Mouse (Mus musculus): ENCODE data around the gene Zfp759. TPM values are rescaled to one million over a fixed set of nuclear protein-coding genes. Genes with fewer than 3 reads are reported as not detected.
"Not testable (repeated sequence)": the region's sequence is repeated elsewhere in the genome, so short reads cannot be mapped to it uniquely, and the experiment has no call there.

The Zfp759 gene
- polyA plus RNA-seq (2021): 4.9 TPM

DNA sequence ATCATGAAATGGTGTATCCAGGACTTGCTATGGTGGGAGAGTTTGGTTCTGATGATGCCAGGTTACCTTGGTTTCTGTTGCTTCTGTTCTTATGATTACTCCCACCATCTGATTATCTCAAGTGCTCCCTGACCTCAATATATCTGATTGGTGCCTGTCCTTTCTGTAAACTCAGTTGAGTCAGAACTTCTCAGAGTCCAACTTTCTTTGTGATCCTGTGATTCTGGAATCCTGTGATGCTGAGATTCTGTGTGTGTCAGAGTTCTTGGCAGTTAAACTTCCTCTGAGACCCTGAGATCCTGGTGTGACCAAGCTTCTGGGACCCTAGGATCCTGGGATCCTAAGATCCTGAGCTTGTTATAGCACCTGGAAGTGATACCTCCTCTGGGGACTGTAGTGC, at the start of gene Zfp759:
Zfp759 (plus strand) TSS at position 301 of the 400 bp plus-strand sequence.
- DNase-seq (ENCODE audit: low read depth, low spot score); ATAC-seq; H3K27me3 ChIP-seq; CTCF ChIA-PET; in situ Hi-C loops (cut with MboI; ENCODE audit: low pct_unique_long_range_greater_than_20kb); POLR2A ChIA-PET: not testable (repeated sequence)

DNA sequence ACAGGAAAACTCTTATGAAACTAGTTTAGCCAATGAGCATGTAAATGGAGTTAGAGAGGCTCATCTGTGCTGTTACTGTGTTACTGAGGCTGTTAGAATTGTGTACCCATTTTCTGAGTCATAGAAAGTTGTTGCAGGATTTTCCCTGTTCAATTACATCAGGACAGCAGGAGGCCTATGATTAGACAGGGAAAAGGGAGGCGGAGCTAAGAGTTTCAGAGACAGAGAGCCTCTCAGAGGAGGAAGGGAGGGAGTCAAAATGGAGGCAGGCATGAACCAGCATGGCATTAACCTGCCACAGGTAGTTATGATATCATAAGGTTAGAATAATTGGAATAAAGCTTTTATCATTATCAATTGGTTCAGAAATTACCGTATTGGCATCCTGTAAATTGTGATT, 48.7 kb upstream of the Zfp759 start:
- ATAC-seq: no peak
- ChIA-PET POLR2A (no interaction called here), CTCF (no interaction called here)
- no peak for TF ChIP-seq CTCF (IDR thresholded peaks at IDR 0.05)
- in situ Hi-C loops (cut with MboI; ENCODE audit: low pct_unique_long_range_greater_than_20kb): no loop called here
- no peak for DNase-seq (ENCODE audit: low read depth, low spot score)
- no peaks in the 10 kb centered on the region for H3K27me3 ChIP-seq

DNA sequence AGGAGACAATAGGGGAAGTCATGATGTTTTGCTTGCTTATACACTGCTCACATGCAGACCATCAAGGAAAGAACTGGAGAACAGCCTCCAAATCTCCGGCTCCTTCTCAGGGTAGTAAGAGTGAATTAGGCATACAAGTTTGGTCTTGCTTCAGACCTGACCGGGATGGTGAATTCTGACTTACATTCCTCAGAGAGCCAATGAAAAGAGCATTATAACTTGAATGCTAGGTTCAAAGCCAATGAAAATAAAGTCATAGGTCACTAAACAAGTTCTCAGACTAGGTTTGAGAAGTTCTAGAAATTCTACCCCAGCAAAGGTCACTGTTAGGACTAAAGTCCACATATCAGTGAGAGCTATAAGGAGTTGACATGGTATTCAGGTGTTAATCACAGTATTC, 44.2 kb upstream of the Zfp759 start:
- no peaks in the 10 kb centered on the region for H3K27me3 ChIP-seq
- no peak for ATAC-seq
- ChIA-PET POLR2A (no interaction called here), CTCF (interaction anchor here (0.9 to 1.8 kb wide), 2 partner anchors 10 to 32 kb away, joined by 4 to 5 read pairs; partner anchors contain the start of gene Gm28557)
- no peak for DNase-seq (ENCODE audit: low read depth, low spot score)
- no peak for TF ChIP-seq CTCF (IDR thresholded peaks at IDR 0.05)
- in situ Hi-C loops (cut with MboI; ENCODE audit: low pct_unique_long_range_greater_than_20kb): no loop called here

DNA sequence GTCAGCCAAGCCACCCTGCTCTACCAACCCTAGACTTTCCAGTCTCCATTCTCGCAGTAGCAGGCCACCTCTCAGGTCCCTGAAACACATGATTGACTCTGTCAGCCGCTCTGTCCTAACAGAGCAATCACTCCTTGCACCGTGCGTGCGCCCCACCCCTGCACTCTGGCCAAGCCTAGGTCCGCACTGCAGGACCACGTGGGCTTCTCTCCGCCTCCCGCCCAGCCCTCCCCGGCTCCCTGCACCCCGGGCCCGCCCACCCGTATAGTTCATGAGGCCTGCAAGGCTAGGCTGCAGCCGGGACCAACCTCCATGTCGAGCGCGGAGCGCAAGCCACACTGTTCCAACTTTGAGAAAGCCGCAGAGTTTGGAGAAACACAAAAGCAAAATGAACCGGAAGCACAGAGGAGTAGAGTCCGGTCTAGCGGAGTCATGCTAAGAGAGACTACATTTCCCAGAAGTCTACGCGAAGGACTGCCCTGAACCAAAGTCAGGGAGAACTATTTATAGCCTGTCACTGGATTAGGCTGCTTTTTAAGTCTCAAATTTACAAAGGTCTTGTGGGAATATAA, 40.2 kb upstream of the Zfp759 start:
- ChIA-PET POLR2A (no interaction called here), CTCF (no interaction called here)
- H3K27me3 ChIP-seq: no peaks in the 10 kb centered on the region
- DNase-seq (ENCODE audit: low read depth, low spot score) (peak; percentile 31), ATAC-seq (peak; percentile 98)
- no peak for TF ChIP-seq CTCF (IDR thresholded peaks at IDR 0.05)
- in situ Hi-C loops (cut with MboI; ENCODE audit: low pct_unique_long_range_greater_than_20kb): loop anchor here (10.0 kb wide), 1 partner anchor 176 kb away; the partner anchor contains the start of gene Gm10767

DNA sequence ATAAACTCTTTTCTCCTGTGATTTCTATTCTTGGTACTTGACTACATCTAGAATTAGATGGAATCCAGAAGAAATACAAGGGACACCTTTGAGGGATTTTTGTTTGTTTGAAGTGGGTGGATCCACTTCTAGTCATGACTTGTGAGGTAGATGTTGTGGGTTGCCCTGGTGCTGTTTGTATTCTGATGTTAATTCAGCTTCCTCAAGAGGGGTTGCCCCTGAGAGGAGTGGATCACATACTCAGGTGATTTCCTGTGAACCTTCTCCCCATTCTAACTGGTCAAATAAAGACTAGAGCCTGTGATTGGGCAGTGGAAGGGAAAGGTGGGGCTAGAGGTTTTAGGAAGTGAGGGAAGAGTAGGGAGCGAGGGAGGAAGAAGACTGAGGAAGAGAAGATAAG, 39.5 kb upstream of the Zfp759 start:
- ChIA-PET POLR2A (no interaction called here), CTCF (no interaction called here)
- DNase-seq (ENCODE audit: low read depth, low spot score): no peak
- no peak for TF ChIP-seq CTCF (IDR thresholded peaks at IDR 0.05)
- in situ Hi-C loops (cut with MboI; ENCODE audit: low pct_unique_long_range_greater_than_20kb): loop anchor here (10.0 kb wide), 1 partner anchor 177 kb away; the partner anchor contains the start of gene Gm10767
- H3K27me3 ChIP-seq: no peaks in the 10 kb centered on the region
- no peak for ATAC-seq

DNA sequence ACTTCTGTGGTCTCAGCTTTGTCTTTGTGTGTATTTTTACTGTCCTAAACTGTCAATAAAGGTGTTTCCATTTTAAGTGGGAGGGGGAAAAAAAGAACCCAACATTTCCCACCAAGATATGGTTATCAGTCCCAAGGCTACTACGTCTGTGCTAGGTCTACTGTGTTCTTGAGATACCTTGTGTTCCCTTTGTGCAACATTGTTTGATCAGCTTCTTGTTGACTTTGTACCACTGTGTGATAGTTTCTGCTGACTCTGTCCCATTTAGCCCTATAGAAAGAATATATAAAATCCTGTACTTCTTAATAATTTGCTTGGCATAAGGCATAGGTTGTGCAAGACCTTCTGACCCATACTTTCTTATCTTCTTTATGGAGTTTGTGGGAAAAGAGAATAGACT, 31.3 kb upstream of the Zfp759 start:
- ATAC-seq (no peak), DNase-seq (ENCODE audit: low read depth, low spot score) (no peak)
- no peaks in the 10 kb centered on the region for H3K27me3 ChIP-seq
- no peak for TF ChIP-seq CTCF (IDR thresholded peaks at IDR 0.05)
- in situ Hi-C loops (cut with MboI; ENCODE audit: low pct_unique_long_range_greater_than_20kb): no loop called here
- ChIA-PET CTCF (no interaction called here), POLR2A (no interaction called here)

DNA sequence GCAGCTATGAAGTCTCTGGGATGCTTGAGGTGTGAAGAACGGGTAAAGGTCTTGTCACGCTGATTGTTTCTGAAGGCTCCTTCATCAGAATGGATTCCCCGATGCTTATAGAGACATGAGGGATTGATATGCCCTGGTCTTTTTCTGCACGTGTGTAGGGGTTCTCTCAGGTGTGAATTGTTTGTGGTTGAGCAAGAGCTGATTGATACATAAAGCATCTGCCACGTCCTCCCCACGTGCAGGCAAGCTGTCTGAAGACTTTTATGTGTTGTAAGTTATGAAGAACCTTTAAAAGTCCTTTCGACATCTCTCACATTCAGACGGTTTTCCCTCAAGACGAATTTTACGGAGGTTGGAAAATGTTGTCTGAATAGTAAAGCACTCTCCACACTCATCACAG, 23.6 kb upstream of the Zfp759 start, which contains the start of gene Zfp708:
Zfp708 (minus strand) TSS at position 101 of the 400 bp plus-strand sequence.
- ChIA-PET POLR2A (no interaction called here), CTCF (interaction anchor here (1.4 kb wide), 1 partner anchor 19 kb away, joined by 4 read pairs; no protein-coding TSS in a partner anchor)
- no peak for ATAC-seq
- no peaks in the 10 kb centered on the region for H3K27me3 ChIP-seq
- in situ Hi-C loops (cut with MboI; ENCODE audit: low pct_unique_long_range_greater_than_20kb): no loop called here
- no peak for TF ChIP-seq CTCF (IDR thresholded peaks at IDR 0.05)
- DNase-seq (ENCODE audit: low read depth, low spot score): no peak

DNA sequence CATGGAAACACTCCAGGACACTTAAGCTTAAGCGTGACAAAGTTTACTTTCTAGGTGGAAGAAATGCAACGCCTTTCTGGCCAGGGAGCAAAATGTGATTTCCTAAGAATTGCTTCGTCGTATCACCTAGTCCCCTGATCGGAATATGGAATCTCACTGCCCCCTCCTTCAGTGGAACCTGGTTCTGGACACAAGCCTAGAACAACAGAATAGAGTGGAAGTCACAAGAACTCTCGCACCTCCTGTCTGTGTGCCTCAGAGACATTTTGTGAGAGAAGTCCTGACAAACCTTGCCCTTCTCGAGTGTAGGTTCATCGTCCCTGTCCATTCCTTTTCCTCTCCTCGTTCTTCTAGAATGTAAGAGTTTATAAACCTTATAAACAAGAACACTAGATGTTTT, 13.8 kb upstream of the Zfp759 start:
- ChIA-PET CTCF (interaction anchor here (2.3 to 2.9 kb wide), 2 partner anchors 21 to 24 kb away, joined by 8 to 17 read pairs; no protein-coding TSS in a partner anchor), POLR2A (interaction anchor here (0.7 kb wide), 1 partner anchor 29 kb away, joined by 3 read pairs; no protein-coding TSS in a partner anchor)
- TF ChIP-seq CTCF (IDR thresholded peaks at IDR 0.05): no peak
- no peaks in the 10 kb centered on the region for H3K27me3 ChIP-seq
- no peak for DNase-seq (ENCODE audit: low read depth, low spot score)
- no peak for ATAC-seq
- in situ Hi-C loops (cut with MboI; ENCODE audit: low pct_unique_long_range_greater_than_20kb): loop anchor here (10.0 kb wide), 1 partner anchor 103 kb away; no protein-coding TSS in a partner anchor

DNA sequence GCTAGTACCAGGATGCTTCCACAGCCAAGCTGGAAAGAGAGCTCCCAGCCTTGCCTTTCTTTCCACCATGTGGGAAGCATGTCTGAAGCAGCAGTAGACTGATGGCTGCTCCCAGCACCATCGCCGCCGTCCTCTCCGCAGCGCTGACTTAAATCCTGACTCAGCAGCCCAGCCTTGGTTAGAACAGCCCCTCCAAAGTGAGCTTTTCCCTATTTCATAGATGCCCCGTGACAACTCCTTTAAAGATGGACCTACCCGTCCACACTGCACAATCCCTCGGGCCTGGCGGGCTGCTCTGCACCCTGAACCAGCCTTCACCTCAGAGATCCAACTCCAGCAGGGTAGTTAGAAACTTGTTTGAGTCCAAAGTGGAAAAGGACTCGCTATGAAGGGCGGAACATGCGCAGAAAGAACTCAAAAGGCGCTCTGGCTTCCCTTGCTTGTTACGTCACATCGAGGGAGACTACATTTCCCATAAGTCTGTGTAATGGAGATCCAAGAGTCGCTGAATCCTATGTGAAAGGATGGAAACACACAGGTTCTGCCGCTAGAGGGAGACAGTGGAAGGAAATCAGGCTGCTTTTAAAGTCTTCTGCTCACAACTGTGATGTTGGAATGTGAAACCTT, 13.2 kb upstream of the Zfp759 start, which contains the start of gene Gm28557:
Gm28557 (minus strand) TSS at position 411 of the 627 bp plus-strand sequence.
- ChIA-PET POLR2A (interaction anchor here (1.2 kb wide), 1 partner anchor 175 kb away, joined by 3 read pairs; no protein-coding TSS in a partner anchor), CTCF (interaction anchor here (1.0 to 2.9 kb wide), 7 partner anchors 8 to 42 kb away, joined by 3 to 17 read pairs (median 5); no protein-coding TSS in a partner anchor)
- DNase-seq (ENCODE audit: low read depth, low spot score) (peak; percentile 95), ATAC-seq (peak; percentile 96)
- no peaks in the 10 kb centered on the region for H3K27me3 ChIP-seq
- TF ChIP-seq CTCF (IDR thresholded peaks at IDR 0.05): peak; percentile 91
- in situ Hi-C loops (cut with MboI; ENCODE audit: low pct_unique_long_range_greater_than_20kb): loop anchor here (10.0 kb wide), 1 partner anchor 104 kb away; no protein-coding TSS in a partner anchor

DNA sequence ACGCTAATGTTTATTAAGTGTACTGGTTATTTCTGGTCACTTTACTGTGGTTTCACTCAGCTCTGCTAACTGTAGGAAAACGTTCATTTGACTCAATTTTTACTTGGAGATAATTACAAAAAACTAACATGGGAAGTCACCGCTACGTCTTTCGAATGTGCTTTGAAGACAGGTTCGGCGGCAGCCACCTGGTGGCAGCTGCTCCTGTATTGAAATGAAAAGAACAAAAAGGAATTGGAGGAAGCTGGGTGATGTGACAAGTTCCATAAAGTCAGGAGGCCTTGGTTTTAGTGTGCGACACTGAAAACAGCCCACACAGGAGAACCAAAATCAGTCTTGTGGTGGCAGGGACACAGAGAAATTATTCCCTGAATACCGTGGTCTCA, 12.6 kb upstream of the Zfp759 start:
- peak; percentile 72 for TF ChIP-seq CTCF (IDR thresholded peaks at IDR 0.05)
- H3K27me3 ChIP-seq: no peaks in the 10 kb centered on the region
- POLR2A ChIA-PET: interaction anchor here (1.2 kb wide), 1 partner anchor 174 kb away, joined by 3 read pairs; no protein-coding TSS in a partner anchor
- DNase-seq (ENCODE audit: low read depth, low spot score) (no peak), ATAC-seq (peak; percentile 75)
- in situ Hi-C loops (cut with MboI; ENCODE audit: low pct_unique_long_range_greater_than_20kb): loop anchor here (10.0 kb wide), 1 partner anchor 104 kb away; no protein-coding TSS in a partner anchor
- CTCF ChIA-PET: interaction anchor here (0.7 to 2.9 kb wide), 8 partner anchors 8 to 42 kb away, joined by 3 to 17 read pairs (median 4); no protein-coding TSS in a partner anchor

DNA sequence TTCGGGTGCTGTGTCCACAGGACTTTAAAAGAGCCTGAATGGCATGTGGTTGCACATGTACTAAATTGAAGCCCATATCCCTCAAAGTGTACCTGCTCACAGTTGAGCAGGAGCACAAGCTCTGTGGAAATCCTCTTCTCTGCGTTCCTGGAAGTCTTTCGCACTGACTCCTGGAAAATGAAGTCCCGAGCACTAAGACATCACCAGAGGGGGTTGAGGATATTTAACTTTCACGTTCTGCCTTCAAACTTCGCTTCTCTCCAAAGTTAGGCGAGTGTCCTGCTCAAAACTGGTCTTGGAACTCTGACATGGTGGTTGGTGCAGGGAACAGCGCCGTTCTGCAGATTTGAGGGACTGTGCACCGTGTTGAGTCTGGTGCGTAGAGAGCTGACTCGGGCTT, 9.4 kb upstream of the Zfp759 start:
- in situ Hi-C loops (cut with MboI; ENCODE audit: low pct_unique_long_range_greater_than_20kb): no loop called here
- POLR2A ChIA-PET: interaction anchor here (0.7 kb wide), 1 partner anchor 32 kb away, joined by 3 read pairs; no protein-coding TSS in a partner anchor
- no peaks in the 10 kb centered on the region for H3K27me3 ChIP-seq
- DNase-seq (ENCODE audit: low read depth, low spot score): no peak
- CTCF ChIA-PET: interaction anchor here (0.5 to 1.9 kb wide), 3 partner anchors 11 to 377 kb away, joined by 3 to 6 read pairs (median 3); no protein-coding TSS in a partner anchor
- no peak for TF ChIP-seq CTCF (IDR thresholded peaks at IDR 0.05)
- no peak for ATAC-seq

Data from Patski (cell line).